Mouse (Mus musculus) thymus, adult 2 months (tissue): Measurements from ENCODE around the gene Ctf2.

ENCODE experiments used
- CTCF ChIP-seq: fragments of 200-500 bp; IDR thresholded peaks from 2 replicates; pipeline ENCODE4 v1.5.1; 2012; ENCODE audit warnings: mild to moderate bottlenecking, control low read depth, low read length, moderate library complexity, borderline replicate concordance; ENCODE audit not compliant: control insufficient read depth, poor library complexity, insufficient read depth; ENCODE audit errors: extremely low read depth
- POLR2A ChIP-seq: fragments of 200-500 bp; IDR thresholded peaks from 2 replicates; pipeline ENCODE4 v1.6.1; 2012; ENCODE audit warnings: mild to moderate bottlenecking, low read length, control low read depth, moderate library complexity; ENCODE audit not compliant: control insufficient read depth, poor library complexity, insufficient read depth; ENCODE audit errors: extremely low read depth

DNA sequence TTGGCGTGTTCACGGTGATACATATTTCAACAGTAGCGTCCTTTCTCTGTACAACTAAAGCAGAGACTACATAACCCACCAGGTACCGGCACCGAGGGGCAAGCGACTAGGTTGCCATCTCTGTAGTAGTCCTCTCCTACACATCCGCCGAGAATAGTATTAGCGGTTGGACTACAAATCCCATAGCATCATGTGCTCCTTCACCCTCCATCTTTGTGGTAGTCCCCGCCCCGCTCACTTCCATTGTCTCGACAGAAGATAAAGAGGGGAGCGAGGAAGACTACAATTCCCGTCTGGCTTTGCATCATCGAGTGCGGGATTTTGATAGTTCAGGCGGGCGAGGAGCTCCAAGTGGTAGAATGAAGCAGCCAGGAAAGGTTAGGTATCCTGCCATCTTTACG is 13.3 kb upstream of the Ctf2 start:
- TF ChIP-seq POLR2A: peak; percentile 9; the same call in 1 of the 2 replicates
- no peak for TF ChIP-seq CTCF
